Mouse (Mus musculus) frontal cortex, adult 2 months (tissue): ENCODE data around the gene Slc8a1. TPM values are rescaled to one million over a fixed set of nuclear protein-coding genes. Genes with fewer than 3 reads are reported as not detected.
A peak's percentile ranks its signal among the peaks of the same experiment; 100 is the strongest.

Experiments used
- DNase-seq, 2 experiments: peaks; one replicate each; pipeline ENCODE4 v3.0.0; 2022; ENCODE audit warnings: low spot score in 1 of 2; ENCODE audit errors: extremely low spot score in 1 of 2
- polyA plus RNA-seq: library from polyadenylated mRNA; depleted of rRNA; stranded (reverse); fragments of >200 nt; gene quantifications from 2 replicates; pipeline ENCODE4 v1.2.3, GENCODE M21; 2012

The Slc8a1 gene
- polyA plus RNA-seq, 1 experiment, result 31.0 TPM

DNA sequence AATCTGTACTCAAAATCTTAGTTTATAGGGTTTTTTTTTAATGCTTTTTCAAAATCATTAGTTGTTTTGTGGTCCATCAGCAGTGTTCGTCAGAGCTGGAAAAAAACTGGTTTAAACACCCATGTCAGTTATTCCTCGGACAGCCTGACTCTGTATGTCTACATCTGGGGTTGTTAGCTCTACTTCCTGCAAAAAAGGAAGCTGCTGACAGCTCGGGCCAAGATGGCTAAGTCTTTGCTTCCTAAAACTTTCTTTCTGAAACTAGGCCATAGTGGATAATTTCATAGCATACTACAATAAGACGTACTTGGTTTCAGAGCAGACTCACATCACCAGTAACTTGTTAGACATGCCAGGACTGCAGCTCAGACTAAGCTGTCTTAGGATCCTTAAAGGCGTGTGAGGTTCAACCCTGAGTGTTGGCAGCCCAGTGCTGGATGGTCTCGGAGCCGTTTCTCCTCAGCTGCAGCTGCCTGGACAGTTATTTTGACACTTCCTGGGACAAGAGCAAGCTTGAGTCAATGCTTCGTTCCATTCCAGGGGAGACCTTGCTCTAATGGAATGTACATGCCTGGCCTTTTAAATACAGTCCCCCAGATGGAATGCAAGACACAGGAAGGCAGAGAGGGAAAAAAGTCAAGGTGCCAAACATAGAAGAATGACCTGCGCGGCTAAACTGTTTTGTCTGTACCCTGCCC, 158.3 kb downstream of the Slc8a1 start:
- DNase-seq, result no peak

DNA sequence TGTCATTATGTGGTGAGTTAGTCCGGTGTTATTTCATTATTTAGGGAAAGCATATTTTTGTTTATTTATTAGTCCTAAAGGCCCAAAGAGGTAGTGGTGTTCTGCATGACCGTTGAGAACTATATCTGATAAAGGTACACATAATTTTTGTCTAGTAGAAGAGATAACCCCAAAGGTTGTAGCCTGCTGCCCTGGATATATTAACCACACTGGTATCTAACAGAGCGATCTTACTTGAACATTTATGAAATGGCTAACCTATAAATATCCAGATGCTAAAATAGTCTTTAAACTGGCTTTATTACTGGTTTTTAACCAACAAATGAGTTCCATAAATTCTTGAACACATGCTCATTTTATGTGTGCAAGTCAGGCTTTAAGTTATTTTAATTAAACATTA, 161.3 kb downstream of the Slc8a1 start:
- no peak for DNase-seq

DNA sequence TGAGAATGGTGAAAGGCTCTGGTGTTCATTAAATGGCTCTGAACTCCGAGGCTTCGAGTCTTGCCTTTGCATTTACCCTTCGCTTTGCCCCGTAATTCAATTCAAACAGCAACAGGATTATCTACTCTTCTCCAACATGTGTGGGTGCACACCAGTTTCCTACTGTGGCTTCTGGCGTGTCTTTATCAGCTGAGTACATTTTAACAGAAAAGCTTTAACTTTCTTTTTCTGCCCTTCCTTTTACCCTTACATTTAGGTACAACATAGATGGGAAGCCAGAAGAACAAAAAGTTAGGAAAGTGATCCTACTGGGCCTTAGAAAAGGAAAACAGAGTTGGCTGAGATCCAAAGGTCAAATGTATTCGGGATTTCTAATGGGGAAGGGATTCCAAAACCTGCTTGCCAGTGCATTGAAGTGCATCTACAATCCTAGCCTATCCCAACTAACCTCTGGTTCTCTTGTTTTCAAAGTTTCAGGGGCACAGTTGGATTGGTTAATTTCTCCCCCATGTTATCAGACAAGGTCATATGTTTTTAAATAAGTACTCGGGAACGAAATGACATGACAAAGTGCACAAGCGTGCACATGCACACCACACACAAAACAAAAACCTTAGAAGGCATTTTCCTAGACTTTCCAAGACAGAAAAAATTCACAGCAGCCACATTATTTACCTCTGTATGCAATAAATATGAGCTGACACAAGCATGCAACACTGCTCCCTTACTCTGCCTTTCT, 172.4 kb downstream of the Slc8a1 start:
- DNase-seq, result no peak

DNA sequence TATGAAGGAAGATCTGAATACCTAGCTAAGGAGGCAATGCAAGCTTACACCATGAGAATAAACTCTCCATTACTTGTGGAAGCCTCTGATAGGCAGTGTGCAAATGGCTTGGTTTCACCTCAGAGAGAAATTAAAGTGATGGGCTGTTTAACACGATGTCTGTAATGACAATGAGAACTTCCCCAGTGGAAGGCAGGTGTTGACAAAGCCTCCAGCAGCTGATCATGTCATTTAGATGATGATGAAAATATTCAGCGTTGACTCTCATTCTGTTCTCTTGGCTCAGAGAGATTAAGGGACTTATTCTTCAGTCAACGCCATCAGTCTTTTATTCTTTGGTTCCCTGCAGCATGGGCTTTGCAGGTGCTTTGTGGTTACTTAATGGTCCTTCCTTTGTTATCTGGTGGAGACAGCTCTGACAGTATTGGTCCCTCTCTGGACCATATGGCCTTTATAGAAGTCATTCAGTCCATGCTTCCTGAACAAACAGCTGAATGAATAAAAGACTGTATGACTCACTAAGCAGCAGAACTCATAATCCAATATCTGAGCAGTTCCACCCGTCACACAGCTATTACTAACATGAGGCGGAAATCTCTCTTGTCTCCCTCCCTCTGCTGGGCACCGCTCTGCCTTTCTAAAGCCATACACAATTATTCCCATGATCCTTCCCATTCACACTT, 184.0 kb downstream of the Slc8a1 start:
- no peak for DNase-seq

DNA sequence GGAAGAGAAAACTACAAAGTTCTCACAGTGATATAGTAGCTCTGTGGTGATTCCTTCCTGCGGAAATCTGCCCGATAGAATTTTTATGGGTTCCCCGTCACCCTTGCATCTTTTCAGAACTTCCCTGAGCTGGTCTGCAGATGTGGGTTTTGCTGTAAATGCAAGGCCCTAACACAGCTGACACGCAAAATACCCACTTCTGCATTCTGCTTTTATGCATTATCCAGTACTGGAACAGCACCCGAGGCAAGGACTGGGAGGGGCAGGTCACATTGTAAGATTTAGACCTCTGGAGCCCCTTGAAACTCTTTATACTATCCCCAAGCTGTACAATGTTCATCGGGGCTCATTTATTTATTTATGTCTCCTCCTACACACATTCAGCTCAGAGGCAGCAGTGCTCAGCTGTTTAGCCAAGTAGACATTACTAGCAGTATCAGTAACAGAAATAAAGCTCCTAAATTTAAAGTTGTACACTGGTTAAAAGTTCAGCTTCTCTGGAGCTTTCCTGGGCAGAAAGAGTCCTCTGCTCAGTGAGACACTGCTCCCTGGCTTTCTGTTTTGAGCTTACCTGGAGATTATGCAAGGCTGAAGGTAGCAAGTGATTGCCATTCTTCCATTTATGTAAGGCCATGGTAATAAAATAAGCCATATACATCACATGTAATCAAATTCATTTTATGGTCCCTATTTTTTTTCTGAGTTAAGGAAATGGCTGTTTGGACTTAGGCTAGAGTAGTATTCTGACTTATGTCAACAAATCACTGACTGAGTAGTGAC, 186.1 kb downstream of the Slc8a1 start:
- no peak for DNase-seq

DNA sequence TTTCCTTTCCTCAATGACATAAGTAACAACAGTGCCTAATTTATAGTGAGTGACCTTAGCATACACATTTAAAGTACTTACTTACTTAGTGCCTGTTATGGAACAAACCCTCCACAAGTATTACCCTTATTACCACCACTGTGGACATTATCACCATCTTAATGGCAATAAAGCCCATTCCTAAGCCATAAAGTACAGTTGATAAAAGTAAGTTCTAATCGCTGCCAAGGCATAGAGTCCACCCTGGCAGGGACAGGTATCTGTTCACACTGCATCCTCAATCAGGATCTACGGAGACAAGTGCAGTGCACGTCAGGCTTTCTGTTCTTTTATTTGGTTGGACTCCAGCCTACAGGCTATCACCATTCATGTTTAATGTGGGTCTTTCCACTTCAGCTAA, 187.3 kb downstream of the Slc8a1 start:
- no peak for DNase-seq

DNA sequence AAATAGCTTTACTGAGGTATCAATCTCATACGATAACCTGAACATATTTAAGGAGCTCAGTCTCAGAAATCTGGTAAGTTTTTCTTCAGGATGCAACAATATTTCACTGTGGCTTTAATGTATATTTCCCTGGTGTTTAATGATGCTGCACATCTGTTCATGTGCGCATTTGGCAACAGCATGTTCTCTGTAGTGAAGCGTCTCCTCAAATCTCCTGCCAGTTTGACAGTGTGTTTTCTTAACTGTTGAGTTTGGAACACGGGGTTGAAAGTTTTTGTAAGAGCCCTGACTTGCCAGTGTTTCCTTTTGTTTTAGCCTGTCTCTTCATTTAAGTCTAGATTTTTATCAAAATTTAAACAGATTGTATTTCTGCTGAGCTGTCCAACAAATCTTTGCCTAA, 190.2 kb downstream of the Slc8a1 start:
- no peak for DNase-seq

DNA sequence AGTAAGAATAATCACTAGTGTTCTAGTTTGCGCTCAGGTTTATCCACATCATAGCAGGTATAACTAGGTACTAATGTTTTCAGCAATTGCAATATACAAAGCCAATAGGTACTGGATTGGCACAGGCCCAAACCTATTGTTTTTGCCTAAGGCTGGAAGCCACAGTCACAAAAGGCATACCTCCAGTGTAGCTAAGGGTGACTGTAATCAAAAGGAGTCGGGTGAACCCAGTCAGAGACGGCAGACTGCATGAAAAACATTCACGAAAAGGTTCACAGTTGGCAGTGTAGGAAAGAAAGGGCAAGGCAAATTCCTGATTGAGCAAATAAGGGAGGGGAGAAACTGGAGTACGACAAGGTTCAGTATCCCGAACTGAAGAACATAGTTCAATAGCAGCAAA, 191.7 kb downstream of the Slc8a1 start:
- no peak for DNase-seq

DNA sequence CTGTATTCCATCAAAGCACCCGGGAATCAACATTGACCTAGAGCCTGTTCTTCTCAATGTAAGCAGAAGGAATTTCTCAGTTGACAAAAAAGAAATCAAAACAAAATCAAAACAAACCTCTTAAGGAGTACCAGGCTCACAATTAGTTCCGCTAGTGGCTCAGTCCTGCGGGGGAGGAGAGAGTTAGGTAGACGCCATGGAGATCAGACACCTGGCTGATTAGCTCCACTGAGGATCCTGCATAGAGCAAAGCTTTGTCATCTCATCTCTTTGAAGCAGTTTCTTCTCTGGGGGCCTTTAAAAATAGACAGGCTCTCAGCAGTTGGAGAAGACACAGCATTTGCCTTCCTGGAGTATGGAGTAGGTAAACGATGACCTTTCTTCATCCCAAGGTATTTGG, 192.2 kb downstream of the Slc8a1 start:
- no peak for DNase-seq

DNA sequence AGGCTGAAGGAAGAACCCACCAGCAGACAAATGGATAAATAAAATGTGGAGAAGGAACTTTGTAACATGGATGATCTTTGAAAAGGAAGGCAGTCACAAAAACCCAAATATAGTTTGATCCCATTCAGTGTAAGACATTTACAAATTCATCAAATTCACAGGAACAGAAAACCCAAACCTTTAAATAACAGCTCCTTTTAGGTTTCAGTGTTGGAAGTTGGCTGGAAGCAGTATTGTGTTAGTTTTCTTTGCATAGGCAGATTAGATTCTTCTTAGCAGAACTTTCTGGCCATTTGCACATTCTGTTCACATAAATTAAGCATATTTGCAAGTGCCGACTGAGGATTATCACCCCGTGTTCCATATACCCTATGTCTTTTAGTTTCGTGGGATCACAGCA, 193.3 kb downstream of the Slc8a1 start:
- DNase-seq, result no peak

DNA sequence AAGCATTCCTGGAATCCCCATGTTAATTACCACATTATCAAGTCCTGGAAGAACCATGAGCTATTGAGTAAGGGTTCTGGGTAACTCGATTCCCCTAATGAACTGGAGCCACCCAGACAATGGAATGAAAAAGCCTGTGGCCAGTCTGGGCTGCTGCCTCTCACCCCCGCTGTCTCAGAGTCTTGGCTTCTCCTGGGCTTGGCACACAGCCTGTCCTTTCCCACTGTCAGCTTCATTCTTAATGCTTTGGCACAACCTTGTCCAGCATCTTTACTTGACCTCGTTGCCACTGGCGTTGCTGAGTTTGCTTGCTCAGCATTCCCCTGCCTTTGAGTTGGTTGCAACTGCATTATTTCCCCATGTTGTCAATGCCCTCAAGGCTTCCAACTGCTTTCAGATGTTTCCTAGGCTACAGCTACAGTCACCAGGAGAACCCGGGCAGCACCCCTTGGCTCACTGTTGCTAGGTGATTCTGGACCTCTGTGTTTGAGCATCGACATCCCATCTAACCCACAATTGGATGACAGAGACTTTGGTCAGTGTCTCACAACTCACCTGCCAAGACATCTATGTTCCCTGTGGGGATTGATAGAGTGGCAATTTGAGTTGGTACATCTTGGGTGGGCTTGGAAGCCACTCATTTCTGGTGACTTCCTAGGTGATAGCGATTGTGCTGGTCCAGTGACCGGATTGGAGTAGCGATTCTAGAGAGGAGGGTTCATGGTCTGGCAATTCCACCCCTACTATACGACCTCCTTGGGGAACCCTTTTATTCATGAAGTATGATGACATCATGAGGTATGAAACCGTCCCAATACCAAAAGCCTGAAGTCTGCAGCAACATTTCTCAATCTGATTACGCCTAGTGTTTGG, 195.6 kb downstream of the Slc8a1 start:
- peak; percentile 41 to 52 for DNase-seq

DNA sequence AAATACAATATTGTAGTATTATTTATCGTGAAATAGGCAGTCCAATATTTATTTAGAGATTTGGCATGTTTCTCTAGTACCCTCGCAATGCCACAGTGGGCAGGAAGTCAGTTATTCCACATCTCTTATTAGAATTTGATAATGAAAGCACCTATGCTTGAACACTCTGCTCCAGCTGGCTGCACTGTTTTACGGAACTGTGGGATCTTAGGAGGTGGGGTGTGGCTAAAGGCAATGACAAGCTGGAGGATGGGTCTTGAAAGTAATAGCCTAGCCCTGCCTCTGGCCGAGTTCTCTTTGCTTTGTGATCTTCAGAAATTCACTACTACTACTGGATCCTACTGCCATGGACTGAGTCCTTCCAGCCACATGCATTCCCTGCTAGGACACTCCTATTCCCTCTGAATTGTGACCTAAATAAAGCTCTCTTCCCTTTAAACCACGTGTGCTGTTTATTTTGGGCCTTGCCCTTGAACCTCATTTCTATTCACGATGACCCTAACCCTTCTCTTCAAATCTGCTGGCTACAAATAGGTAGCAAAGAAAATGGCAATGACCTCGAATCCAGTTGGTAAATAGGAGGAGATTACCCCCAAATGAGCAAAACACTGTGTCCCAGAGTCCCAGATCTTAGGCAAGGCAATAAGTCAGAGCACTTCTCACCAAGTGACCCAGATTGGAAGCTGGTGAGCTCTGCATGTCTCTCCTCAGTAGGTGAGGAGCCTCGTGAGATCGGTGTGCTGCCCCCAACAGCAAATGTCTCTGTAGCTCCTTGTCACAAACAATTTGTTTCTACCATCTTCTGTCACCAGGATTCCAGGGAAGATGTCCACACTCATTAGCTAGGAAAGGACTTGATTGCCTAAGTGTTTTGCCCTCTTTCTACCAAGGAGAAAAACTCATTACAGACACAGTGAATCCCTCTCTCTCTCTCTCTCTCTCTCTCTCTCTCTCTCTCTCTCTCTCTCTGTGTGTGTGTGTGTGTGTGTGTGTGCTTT, 199.7 kb downstream of the Slc8a1 start:
- no peak for DNase-seq

DNA sequence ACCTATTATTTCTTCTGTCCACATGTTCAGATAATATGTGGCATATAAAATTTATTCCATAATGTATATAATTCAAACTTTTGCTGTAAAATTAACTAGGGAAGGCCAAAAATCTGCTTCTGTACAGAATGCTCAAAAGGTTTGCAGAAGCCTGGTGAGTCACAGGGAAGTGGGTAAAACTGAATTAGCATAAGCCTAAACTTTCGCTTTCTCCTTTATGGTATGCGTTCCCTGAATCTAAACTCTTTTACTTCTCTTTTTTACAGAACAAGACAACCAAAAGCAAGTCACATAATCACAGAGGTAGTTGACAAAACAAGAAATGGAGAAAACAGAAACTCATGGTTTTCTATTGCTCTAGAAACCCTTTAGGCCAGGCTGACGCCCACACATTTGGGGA, 202.1 kb downstream of the Slc8a1 start:
- peak in 1 of 2 experiments; percentile 44 for DNase-seq

DNA sequence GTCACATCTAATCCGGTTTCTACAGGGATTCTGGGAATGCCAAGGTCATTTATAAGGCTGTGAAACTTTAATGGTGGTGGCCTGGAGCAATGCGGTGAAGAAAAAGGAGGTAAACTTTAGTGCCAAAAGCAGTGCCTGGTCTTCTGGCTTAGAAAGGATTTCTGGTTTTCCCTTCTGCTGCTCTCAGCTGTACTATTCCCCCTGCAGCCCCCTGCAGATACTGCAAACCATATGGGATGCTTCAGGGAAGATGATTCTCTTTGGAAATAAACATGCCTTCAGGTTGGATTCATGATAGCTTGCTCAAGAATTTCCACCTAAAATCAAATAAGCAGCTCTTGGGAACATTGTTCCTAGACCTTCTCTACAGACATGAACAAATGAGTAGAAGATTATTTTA, 208.3 kb downstream of the Slc8a1 start:
- DNase-seq, result no peak

DNA sequence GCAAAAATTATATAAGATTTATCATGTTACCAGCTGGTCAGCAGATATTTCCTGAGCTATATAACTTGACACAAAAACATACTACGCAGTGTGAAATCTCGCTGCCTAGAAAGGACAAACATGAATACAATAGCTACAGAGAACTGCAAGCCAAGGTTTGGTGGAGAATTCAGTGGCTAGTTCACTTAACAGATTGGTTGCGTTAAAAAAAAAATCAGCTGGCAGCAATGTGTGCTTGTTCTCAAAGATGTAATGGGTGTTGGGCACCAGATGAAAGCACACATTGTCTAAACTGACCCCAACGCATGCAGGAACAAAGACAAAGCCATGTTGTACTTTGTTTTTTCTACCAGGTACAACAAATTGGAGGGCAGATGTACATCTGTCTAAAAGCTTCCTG, 209.2 kb downstream of the Slc8a1 start:
- DNase-seq, result no peak

DNA sequence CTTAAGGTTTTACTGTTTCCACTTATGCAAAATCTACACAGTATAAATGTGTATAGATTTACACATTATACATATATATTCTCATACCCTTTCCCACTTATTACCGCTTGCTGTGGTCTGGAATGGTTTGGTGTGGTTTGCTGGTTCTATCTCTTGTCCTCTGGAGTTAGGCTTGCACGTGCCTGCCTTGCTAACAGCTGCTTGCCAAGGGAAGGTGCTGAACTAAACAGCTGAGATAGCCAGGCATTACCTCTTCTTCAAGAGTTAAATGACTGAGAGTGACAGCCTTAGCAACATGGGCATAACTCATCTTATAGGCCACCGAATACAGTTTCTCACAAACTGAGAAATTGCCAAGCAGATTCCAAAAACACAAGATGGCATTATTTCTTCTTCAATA, 211.7 kb downstream of the Slc8a1 start:
- DNase-seq, result no peak

DNA sequence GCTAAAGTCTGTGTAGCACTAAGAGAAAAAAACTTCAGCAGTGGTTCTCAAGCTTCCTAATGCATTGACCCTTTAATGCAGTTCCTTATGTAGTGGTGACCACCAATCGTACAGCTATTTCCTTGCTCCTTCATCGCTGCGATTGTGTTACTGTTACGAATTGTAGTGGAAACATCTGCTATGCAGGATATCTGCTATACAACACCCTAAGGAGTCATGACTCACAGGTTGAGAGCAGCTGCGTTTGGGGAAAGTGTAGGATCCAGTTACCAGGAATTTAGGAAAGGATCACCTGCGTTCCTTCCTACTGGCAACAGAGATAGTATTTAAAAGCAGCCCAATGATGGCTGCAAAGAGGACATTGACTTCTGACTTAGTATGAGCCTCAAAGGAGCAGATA, 213.4 kb downstream of the Slc8a1 start:
- DNase-seq, result no peak

DNA sequence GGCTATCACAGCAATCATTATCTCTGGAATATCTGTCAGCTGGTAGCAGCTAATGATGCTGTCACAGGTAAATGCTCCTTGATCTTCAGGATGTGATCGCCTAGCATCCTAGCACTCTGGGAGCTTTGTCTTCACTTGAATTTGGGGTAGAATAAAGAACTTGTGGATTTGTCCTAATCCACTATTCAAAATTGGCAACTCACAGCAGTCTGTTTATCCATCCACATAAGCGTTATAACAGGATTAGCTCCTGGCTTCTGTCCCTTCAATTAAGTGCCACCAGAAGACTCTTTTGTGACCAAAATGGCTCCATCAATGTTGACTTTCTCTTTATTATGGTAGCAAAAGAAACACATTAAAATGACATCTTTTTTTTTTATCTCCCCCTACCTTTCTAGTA, 214.2 kb downstream of the Slc8a1 start:
- DNase-seq, result no peak
